Mouse (Mus musculus) testis, postnatal 10 days (tissue): ENCODE measurements at regions not wholly inside any gene's neighbourhood (a gene's known extent, or its start where the extent isn't known, plus 50 kb on each side); places are given as distances from the start of the nearest gene placed in this dataset.

Experiments
- DNase-seq: peaks from one replicate; pipeline ENCODE4 v3.0.0; 2021; ENCODE audit warnings: low spot score

DNA sequence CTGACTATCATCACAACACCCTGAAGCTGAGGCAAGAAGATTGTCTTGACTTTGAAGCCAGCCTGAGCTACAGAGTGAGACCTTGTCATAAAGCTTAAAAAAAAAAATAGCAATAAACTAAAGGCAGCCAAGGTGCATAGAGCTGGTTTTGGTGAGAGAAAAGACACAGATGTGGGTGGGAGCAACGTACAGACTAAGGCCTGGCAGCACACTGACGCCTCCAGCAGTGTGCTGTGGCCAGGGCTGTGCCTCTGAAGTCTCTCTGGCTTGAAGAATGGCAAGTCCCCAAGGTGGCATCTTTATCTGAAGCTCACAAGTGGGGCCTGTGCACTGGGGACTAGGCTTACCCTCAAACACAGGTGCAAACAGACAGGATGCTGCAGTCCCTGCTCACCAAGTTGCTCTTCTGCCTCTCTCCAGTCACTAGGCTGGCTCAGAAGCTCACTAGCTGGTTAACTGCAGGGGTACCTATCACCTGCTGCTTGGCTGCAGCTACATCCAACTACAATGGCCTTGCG is 159.3 kb upstream of the Zmiz1 start:
- DNase-seq, result no peak

DNA sequence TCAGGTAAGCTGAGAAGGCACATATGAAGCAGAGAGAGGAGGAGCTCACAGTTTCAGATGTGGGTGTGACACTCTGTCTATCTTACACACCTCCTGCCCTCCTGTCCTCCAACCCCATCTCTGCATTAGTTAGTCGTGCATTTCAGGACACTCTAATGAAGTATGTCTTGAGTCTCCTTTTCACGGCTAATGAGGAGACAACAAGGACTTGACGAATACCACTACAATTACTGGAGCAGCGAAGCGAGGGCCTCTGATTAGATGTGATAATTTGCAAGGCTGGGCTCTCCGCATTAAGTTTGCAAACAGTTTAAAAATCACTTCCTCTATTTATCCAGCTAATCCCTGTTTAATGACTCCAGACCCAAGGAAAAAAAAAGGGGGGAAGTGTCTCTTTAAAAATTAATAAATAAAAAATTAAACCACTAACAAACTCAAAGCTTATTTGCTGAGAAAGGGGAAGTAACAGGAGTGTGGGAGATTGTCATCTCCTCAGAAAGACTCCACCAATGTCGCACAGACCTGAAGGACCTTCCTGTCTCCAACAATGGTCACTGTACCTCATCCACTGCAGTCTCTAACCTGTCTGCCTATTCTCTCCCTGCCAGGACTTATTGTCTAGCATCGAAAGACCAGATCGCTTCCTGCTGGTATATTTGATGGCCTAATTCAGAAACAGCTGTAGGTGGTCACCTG is 157.5 kb upstream of the Zmiz1 start:
- no peak for DNase-seq

DNA sequence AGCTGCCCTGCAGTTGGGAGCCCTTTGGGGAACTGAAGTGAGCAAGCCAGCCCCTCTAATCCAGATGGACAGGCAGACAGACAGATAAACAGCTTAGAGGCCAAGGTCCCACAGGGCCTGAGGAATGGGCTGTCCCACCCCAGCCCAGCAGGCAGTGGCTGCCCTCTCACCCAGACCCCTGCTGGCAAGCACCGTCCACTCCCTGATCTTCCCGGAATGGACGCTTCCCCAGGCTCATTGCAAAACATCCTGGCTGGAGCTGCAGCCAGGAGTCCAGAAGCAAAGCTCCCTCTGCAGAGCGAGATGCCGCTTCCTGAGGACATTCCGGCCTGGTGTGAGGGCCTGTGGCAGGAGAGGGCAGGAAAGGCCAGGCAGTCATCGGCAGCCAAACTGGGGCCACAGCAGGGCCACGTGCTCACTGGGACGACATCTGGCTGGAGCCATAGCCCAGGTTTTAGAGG is 154.6 kb upstream of the Zmiz1 start:
- DNase-seq, result peak; percentile 62

DNA sequence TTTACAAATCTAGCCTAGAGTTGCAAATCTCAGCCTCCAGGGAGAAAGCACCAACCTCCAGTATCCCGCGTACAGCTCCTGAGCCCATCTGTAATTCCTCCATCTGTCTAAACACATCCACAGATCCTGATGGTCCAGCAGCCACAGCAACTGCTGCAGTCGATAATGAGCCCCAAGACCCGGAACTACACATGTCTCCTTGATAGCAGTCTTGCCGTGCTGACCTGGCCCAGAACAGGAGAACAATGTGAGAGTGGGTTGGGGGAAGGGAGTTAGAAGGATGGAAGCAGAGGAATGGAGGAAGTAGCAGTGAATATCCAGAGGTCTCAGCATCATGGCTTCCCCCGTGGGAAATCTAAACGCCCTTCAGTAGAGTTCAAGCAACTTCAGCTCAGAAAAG is 152.8 kb upstream of the Zmiz1 start:
- no peak for DNase-seq

DNA sequence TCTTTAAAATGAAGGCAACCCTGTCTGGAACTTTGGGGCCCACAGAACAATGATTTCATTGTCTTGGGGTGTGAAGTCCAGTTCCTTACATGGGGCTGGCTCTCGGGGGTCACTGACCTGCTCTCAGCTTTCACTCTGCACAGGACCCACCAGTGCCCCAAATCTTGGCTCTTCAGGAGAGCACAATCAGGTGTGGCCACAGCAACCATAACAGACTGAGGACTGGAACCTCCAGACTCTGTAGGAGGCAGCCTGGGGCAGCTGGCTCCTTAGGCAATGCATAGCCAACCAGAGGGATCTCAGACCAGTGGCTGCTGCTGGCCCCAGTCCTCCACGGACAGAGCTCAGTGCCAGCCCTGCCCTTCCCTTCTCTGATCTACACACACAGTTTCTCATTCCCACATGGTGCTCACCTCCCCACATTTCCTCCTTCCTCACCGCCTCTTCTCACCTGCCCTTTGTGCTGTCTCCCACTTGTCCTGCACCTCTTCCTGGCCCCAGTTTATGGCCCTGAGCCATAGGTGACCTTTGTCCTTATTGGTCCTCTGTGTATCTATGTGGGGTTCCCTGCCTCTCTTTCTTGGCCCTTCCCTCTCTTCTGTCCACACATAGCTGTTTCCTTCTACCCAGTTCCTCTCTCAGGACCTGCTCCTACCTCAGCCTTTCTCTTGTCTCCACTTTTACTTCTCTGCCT is 151.9 kb upstream of the Zmiz1 start:
- no peak for DNase-seq

DNA sequence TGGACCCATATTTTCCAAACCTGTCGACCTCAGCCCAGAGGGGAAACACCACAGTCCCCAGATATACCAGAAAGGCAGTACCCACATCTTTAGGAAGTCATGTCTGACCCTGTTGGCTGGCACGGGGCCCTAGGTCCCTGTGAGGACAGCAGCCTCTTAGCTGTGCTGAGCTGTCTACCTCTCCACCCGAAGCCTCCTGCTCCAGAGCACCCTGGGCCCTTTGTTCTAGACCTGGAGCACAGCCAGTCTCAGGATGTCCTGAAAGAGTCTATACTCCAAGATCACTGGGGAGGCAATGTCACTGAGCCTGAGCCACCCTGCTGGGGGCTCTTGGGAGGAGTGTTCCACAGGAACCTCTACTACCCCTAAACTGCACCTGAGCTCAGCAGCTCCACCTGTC is 150.9 kb upstream of the Zmiz1 start:
- no peak for DNase-seq

DNA sequence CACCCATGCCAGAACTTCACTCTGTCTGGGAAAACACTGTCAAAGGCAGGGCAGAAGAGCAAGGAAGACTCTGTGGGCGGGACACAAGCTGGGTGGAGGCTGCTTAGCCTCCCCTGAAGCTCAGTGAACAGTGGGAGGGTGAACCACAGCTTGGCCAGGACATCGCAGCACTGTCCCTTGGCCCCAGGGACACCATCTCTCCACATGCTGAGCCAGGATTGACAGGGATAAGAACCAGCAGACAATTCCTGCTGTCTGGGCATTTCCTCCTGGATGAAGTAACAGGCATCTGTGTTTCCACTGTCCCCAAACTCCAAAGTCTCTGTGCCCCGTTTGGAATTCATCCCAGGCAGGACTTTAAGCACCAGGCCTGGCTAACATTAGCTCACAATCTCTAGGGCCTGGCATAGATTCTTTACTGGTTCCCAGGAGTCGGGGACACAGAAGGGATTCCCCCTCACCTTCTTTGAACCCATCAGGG is 148.3 kb upstream of the Zmiz1 start:
- DNase-seq, result no peak

DNA sequence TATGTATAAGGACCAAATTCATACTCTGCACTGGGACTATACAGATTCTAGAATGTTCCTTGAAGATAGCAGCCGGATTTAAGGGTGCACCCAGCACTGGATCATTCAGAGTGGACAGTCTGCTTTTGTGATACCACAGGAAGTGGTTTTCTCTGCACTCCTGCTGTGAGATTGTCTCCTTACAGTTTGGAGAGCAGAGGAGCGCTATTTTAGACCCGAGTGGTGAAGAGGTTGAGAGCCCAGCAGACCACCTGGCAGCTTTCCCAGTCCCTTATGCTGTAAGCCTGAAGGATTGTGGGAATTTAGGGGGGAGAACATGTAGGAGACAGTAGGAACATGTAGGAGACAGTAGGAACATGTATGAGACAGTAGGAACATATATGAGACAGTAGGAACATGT is 147.5 kb upstream of the Zmiz1 start:
- no peak for DNase-seq

DNA sequence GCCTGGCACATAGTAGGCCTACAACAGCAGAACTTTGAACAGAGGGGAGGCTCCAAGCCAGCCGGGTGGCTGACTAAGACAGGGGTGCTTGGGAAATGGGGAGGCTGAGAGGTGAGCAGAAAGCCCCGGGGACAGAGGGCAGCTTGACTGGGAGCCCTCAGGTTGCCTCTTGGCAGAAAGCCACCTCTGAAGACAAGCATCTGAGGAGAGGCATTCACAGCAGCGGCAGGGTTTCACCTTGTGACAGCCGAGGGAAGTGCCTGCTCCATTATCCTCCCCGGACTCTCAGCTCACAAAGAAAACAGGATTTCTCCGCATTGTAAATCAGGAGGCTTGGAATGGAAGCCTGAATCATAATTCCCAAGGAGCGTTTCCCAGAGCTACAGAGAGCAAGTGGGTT is 146.8 kb upstream of the Zmiz1 start:
- no peak for DNase-seq

DNA sequence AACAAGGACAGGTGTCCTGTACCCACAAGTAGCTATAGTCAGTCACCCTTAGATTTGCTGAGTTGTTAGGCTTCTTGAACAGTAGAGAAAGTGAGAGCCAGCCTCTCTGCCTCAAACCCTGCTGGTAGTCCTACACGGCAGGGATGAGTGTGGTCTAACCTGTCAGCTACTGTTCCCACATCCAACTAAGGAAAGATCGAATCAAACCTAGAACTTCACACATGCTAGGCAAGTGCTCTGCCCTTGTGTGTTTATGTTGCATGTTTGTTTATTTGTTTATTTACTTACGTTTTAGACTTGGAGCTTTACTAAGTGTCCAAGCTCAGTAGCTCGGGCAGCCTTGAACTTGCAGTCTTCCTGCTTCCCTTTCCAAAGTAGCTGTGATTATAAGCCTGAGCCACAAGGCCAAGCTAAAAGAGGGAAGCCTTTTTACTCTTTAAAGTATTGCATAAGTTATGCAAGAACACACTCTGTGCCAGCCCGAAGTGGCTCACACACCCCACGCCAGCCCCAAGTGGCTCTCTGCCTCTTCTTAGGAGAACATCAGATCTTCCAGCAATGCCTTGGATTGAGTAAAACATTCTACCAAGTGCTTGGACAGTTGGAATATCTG is 146.1 kb upstream of the Zmiz1 start:
- no peak for DNase-seq

DNA sequence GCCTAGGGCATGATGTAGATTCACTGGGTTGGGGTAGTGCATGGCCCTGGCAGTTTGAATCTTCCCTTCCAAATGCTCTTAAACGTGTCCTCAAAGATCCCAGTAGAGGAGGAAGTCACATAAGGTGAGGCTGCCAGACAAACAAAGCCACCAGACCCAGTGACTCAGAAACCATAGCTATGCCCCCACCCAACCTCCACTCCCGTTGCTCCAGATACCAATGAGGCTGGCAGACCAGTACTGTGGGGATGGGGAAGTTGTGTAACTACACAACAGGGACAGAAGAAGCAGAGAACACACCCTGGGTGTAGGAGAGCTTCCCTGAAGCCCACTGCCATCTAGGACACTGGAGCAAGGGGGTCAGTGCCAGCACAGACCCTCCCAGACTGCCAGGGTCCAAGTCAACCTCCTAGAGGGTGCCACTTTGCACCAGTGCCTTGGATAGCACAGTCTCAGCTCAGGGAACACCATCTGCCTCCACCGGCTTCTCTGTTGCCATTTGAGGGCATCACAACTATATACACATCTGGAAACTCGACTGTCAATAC is 145.2 kb upstream of the Zmiz1 start:
- no peak for DNase-seq

DNA sequence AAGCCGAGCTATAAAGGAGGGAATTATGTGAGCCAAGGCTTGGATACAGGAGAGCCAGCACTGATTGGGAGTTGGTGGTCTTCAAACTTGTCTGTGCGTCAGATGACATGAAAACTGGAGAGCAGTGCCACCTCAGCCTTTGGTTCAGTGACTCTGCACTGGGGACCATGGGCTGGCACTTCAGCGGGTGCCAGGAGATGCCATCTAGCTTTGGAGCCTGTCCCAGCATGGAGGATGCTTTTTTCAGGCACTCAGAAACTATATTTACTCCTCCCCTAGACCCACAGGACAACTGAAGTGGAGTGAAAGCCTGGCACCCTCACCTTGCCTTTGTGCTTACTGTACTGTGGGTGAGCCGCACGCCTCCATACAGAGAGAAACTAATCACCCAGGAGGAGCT is 142.5 kb upstream of the Zmiz1 start:
- DNase-seq, result no peak

DNA sequence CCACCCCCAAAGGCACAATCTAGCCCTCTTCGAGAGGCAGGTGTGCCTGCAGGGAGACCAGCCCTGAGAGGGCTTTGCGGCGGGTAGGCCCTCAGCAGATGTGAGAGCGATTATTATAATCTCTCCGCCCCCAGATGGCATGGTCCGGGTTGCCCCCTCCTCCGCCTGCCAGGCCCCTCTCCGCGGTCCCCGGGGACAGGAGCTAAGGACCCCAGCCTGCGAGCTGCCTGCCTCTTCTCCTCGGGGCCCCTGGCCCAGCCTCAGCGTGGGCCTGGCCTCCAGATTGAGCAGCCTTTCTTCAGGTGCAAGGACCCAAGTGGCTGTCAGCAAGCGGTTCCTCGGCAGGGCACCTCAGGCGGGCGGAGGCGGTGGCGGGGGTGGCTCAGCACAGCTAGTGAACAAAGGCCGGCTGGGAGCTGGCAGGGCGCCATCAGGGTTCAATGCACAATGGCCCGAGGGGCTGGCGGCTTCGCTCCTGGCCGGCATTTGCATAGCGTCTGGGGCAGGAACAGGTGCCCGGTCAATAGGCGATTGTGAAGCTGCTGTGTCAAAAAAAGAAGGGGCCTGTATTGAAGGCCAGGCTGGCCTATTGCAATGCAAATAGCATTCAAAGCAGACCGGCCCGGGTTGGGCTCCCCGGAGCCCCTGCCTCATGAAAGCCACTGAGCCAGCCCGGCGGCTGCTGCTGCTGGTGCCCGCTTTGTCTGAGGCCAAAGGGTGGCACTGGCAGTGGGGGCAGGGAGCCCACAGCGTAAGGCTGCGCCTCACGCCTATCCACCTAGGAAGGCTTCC is 141.1 kb upstream of the Zmiz1 start:
- DNase-seq, result peak; percentile 86

DNA sequence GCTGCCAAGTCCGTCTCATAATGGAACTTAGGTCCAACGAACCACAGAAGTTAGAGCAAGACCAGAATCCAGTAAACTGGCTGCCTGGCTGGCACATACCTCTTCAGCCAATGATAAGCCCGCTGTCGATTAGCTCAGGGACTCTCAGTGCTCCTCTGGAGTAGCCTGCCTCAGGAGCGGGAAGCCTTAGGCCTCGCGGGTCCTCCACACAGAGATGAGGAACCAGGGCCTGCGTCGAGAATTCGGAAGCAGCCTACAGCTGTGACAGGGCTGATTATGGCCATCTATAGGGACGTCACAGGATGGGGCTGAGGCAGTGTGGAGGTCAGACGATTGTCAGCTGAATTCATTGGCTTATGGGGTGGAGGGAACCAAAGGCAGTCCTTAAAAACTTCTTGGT is 140.1 kb upstream of the Zmiz1 start:
- no peak for DNase-seq

DNA sequence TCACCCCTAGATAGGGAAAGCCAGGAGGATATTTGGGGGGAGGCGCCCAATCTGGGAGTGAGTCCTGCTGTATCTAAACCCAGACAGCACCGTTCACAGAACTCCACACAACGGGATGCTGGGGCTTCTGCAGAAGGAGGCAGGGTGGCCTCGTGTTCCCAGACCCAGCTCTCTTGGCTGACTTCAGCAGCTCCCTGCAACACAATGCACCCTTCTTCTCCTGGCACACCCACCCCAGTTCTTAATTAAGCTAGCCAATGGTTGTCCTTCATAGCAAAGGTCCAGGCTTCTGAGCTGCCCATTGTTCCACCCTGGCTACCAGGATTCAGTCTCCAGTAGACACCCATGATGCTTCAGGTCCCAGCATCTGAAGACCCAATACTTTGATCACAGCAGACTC is 138.8 kb upstream of the Zmiz1 start:
- DNase-seq, result no peak

DNA sequence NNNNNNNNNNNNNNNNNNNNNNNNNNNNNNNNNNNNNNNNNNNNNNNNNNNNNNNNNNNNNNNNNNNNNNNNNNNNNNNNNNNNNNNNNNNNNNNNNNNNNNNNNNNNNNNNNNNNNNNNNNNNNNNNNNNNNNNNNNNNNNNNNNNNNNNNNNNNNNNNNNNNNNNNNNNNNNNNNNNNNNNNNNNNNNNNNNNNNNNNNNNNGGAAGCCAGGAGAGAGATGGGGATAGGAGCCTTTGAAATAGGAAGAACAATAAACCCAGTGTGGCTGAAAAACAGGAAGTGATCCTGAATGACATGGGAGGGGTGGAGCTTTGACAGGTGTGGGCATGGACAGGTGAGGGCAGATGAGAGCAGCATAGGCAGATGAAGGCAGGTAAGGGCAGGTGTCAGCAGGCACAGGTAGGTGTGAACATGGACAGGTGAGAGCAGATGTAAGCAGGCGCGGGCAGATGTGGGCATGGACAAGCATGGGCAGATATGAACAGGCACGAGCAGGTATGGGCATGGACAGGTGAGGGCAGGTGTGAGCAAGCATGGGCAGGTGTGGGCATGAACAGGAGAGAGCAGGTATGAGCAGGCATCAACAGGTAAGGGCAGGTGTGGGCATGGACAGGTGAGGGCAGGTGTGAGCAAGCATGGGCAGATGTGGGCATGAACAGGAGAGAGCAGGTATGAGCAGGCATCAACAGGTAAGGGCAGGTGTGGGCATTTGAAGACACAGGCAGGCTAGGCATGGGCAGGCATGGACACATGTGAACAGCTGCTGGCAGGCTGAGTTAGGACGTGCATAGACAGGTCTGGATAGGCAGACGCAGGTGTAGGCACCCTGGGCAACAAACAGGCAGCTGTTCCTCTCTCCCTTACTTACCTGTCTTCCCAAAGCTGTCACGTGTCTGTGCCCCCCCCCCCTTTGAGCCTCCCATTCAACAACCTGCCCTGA is 135.2 kb upstream of the Zmiz1 start:
- DNase-seq, result no peak

DNA sequence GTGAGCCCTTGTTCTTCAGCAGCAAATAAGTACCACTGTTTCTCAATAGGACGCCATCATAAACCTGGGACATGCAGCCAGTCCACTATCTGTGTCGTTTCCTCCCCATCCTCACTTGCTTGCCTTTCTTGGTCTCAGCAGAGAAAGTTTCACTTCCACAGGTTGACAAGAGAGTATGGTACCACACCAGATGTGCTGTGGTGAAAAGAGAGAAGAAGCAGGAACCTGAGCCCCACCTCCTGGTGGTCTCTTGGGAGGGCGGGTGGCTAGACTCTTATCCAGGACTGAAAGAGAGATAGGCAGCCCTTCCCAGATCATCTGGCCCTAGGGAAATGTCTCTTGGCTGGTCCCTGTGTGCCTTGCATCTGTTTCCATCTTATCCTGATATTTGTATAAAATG is 133.1 kb upstream of the Zmiz1 start:
- DNase-seq, result no peak

DNA sequence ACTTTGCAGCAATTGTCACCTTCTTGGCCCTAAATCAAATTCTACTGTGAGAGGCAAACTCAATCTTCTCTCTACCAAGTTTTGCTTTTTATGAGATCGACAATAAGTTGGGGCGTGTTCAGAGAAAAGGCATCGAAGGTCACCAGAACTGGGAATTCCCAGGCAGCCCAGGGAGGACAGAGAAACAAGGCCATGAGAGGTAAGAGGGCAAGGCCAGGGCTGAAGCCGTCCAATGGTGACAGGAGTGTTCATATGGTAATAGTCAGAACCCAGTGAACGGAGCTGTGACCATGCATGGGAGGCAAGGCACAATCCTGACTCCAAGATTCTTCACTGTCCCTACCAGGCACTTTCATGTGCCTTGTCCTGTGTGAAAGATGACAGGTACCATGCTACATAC is 130.8 kb upstream of the Zmiz1 start:
- no peak for DNase-seq

DNA sequence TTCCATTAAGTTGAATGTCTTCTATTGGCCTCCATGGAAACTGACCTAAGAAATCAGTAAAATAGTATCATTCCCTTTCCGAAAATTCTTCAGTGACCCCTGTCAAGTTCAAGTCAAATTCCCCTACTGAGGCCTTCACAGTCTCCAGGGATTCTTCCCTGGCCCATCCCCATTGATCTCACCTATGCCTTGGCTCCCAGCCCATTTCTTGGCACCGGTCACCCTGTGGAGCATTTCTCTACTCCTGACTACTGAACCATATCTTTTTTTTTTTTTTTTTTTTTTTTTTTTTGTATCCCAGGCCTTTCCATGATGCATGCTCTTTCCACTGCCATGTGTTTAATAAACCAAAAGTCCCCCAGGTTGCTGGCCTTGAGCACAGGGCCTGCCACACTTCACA is 124.8 kb upstream of the Zmiz1 start:
- DNase-seq, result no peak

DNA sequence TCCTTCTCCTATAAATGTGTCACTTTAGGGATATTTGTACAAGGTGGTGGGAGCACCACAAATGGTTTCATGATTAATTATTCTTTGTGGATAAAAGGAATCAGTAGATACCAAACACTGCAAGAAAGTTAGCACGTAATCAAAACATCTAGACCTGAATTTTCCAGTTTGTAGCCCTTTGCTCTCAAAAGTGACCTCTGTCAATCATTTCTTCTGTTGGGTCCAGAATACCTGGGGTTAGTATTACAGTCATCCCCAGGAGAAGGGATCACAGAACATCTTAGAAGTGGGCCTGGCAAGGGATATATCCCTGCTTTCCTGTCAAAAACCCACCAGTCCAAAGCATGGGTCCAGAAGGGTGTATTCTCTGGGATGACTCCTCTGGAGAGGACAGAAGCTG is 122.1 kb upstream of the Zmiz1 start:
- DNase-seq, result no peak
